Mouse (Mus musculus) heart, embryonic 13.5 days (tissue): ENCODE measurements around the gene Dlx3. TPM values are rescaled to one million over a fixed set of nuclear protein-coding genes. Genes with fewer than 3 reads are reported as not detected.
A peak's percentile ranks its signal among the peaks of the same experiment; 100 is the strongest.

Source experiments
- ATAC-seq: fragments of 200-750 bp; cut with Nextera tagmentation; 2 replicates; pipeline ENCODE4 v1.8.0; 2017; ENCODE audit warnings: moderate TSS enrichment; ENCODE audit not compliant: insufficient number of reproducible peaks, low FRiP score, low TSS enrichment; ENCODE audit errors: extremely low read depth
- H3K27ac ChIP-seq: fragments of 300-500 bp; sonication (generic); replicated peaks from 2 replicates; pipeline ENCODE4 v1.5.1; 2015; ENCODE audit warnings: moderate library complexity, mild to moderate bottlenecking, inconsistent platforms
- H3K27me3 ChIP-seq: fragments of 300-500 bp; sonication (generic); replicated peaks from 2 replicates; pipeline ENCODE4 v1.6.1; 2015; ENCODE audit warnings: mild to moderate bottlenecking, inconsistent platforms
- H3K36me3 ChIP-seq: fragments of 300-500 bp; sonication (generic); 2 replicates; pipeline ENCODE4 v1.6.1; 2015; ENCODE audit warnings: mild to moderate bottlenecking, inconsistent platforms
- H3K4me1 ChIP-seq: fragments of 300-500 bp; sonication (generic); 2 replicates; pipeline ENCODE4 v1.6.1; 2015; ENCODE audit warnings: inconsistent platforms
- H3K4me2 ChIP-seq: fragments of 300-500 bp; sonication (generic); 2 replicates; pipeline ENCODE4 v1.6.1; 2015; ENCODE audit warnings: inconsistent platforms, mild to moderate bottlenecking, moderate library complexity
- H3K4me3 ChIP-seq: fragments of 300-500 bp; sonication (generic); 2 replicates; pipeline ENCODE4 v1.5.1; 2015; ENCODE audit warnings: moderate library complexity, mild to moderate bottlenecking, inconsistent platforms
- H3K9ac ChIP-seq: fragments of 300-500 bp; sonication (generic); 2 replicates; pipeline ENCODE4 v1.6.1; 2015; ENCODE audit warnings: inconsistent platforms, mild to moderate bottlenecking, moderate library complexity
- H3K9me3 ChIP-seq: fragments of 300-500 bp; sonication (generic); 2 replicates; pipeline ENCODE4 v1.6.1; 2016; ENCODE audit warnings: inconsistent platforms
- WGBS: fragments of 180-500 bp; shearing (Covaris S2); methylation state at CpG from one replicate; pipeline ENCODE4 v1.1.7; 2015; ENCODE audit warnings: mixed read lengths; 5-methylcytosine and 5-hydroxymethylcytosine counted together
- polyA plus RNA-seq: library from polyadenylated mRNA; unstranded; fragments of >200 nt; fragmentation: Nextera tagmentation; extraction: Ambion mirVana; gene quantifications from 2 replicates; pipeline ENCODE4 v1.2.1, GENCODE M21; 2015

Dlx3 gene
- polyA plus RNA-seq, 1 experiment from 2014 or later: not detected

DNA sequence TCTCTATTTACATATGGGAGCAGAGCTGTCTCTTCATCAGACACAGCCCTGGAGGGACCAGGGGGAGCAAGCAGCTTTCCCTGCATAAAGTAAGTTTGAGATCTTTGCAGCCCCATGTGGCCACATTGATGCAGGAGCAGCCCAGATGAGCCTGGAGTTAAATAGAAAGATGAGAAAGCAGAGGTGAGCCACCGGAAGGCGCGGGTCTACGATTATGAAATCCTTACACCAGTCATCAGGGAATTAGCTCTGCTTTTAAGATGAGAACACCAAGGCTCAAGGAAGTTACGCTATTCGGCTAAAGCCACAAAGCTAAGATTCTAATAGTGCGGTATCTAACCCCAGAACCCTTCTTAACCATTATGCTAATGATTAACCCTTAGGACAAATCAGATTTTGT lies 42.0 kb upstream of the Dlx3 start:
- Histone ChIP-seq H3K4me2 (no peak overlapping the region), H3K9ac (no peak overlapping the region), H3K27me3 (peaks cover 37% of the 10 kb centered on the region), H3K36me3 (no peaks in the 10 kb centered on the region), H3K4me3 (no peak overlapping the region), H3K27ac (no peak overlapping the region), H3K9me3 (no peaks in the 10 kb centered on the region), H3K4me1 (peaks cover 72% of the 10 kb centered on the region)
- no peak for ATAC-seq
- WGBS: 70% methylated on average over 7 of the region's 7 CpGs

- ATAC-seq: no peak
- 20% methylated on average over 6 of the region's 6 CpGs for WGBS
- Histone ChIP-seq H3K27me3 (peaks cover 35% of the 10 kb centered on the region), H3K9ac (no peak overlapping the region), H3K4me3 (no peak overlapping the region), H3K27ac (peak overlapping the region; percentile 62), H3K9me3 (no peaks in the 10 kb centered on the region), H3K4me1 (peaks cover 58% of the 10 kb centered on the region), H3K36me3 (no peaks in the 10 kb centered on the region), H3K4me2 (peak overlapping the region; percentile 33)
Measured at GRCm38 (mm10) chr11:95079256-95079875, 40.6 kb upstream of the Dlx3 start.

DNA sequence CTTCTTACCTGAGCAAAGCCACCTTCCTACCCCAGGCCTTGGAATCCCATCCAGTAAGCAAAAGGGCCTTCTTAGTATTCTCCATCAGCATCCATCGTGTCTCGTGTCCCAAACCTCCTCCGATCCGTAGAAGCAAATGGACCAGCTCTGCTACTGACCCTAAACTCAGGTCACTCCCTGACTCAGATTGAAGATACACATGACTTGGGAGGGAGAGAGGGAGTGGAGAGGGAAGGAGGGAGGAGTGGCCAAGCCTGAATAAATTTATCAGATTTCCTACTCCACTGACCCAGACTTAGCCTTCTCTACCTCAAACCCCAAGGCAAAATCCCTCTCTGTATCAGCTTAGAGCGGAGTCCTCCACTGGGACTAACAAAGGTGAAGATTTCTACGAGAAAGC lies 39.1 kb upstream of the Dlx3 start:
- Histone ChIP-seq H3K27me3 (peaks cover 24% of the 10 kb centered on the region), H3K27ac (no peak overlapping the region)
- WGBS: 81% methylated on average over 6 of the region's 6 CpGs

DNA sequence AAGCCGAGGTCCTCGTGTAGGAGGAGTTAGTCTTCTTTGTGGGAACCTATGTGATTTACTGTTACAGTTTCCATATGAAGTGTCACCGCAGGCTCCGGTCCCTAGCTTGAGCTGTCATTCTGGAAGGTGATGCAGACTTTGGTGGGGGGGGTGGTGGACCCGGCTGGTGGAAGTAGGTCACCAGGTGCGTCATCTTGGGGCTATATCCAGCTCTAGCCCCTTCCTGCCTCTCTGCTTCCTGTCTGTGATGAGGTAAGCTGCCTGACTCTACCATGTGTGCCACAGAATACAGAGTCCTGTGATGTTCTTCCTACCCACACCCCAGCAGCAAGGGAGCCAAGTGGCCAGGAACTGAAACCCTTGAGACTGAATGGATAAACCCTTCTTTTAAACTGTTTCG lies 37.0 kb upstream of the Dlx3 start:
- no peaks in the 10 kb centered on the region for H3K9me3 ChIP-seq
- H3K27ac ChIP-seq: no peak overlapping the region
- peaks cover 9% of the 10 kb centered on the region for H3K27me3 ChIP-seq
- no peaks in the 10 kb centered on the region for H3K36me3 ChIP-seq
- no peak overlapping the region for H3K9ac ChIP-seq
- H3K4me1 ChIP-seq: peaks cover 58% of the 10 kb centered on the region
- no peak overlapping the region for H3K4me3 ChIP-seq
- no peak overlapping the region for H3K4me2 ChIP-seq
- no peak for ATAC-seq
- WGBS: 73% methylated on average over 7 of the region's 7 CpGs

More for the DNA sequence above, 39.1 kb upstream of the Dlx3 start:
- Histone ChIP-seq H3K36me3 (no peaks in the 10 kb centered on the region), H3K4me1 (peaks cover 53% of the 10 kb centered on the region), H3K9ac (no peak overlapping the region), H3K9me3 (no peaks in the 10 kb centered on the region), H3K4me2 (no peak overlapping the region), H3K4me3 (no peak overlapping the region)
- no peak for ATAC-seq

DNA sequence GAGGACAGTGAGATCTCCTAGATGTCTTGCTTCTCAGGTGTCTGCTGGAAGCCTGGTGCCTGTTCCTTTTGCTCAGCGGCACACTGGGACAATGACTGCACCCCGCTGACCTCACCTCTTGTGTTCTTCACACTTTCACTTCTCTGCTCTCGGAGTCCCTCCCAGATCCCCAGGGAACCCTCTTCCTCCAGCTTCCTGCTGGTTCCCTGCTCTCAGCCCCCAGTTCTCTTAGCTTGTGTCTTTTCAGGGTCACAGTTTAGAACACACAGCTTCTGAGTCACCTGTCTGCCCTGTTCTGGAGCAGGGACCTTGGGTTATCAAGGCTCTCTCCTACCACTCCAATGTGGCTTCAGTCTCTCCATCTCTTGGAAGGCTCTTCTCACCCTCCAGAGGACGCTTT lies 35.7 kb upstream of the Dlx3 start:
- H3K4me3 ChIP-seq: no peak overlapping the region
- no peaks in the 10 kb centered on the region; the same call in 1 of the 2 replicates for H3K27me3 ChIP-seq
- H3K9ac ChIP-seq: 0 out of 2 replicates have a peak overlapping the region, but pooled peaks have one; percentile 24
- no peak overlapping the region for H3K4me2 ChIP-seq
- H3K36me3 ChIP-seq: no peaks in the 10 kb centered on the region
- H3K27ac ChIP-seq: no peak overlapping the region
- no peaks in the 10 kb centered on the region for H3K9me3 ChIP-seq
- WGBS: 29% methylated on average over 4 of the region's 4 CpGs
- ATAC-seq: no peak
- H3K4me1 ChIP-seq: peaks cover 58% of the 10 kb centered on the region

DNA sequence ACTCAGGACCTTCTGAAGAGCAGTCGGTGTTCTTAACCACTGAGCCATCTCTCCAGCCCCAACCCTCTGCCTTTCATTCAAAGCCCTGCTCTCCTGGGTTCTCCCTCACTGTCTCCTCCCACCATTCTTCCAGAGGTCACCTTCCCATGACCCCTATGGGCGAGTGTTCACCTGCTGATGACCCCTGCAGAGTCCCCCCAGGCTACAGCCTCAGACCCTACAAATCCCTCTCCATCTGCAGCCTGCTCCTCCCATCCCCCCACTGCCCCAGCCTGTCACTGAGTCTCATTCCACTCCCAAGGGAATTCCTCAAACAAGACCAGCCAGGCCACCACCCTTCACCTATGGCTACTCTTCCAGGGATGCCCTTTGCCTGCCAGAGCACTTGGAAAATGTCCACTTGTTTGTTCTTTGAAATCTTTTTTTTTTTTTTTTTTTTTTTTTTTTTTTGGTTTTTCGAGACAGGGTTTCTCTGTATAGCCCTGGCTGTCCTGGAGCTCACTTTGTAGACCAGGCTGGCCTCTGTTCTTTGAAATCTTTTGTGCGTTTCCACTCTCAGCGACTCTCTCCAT lies 35.0 kb upstream of the Dlx3 start:
- Histone ChIP-seq H3K27ac (no peak overlapping the region), H3K27me3 (no peaks in the 10 kb centered on the region; the same call in 1 of the 2 replicates), H3K4me1 (peaks cover 55% of the 10 kb centered on the region), H3K4me2 (no peak overlapping the region), H3K4me3 (no peak overlapping the region), H3K36me3 (no peaks in the 10 kb centered on the region), H3K9me3 (no peaks in the 10 kb centered on the region), H3K9ac (no peak overlapping the region)
- no peak for ATAC-seq
- 45% methylated on average over 5 of the region's 5 CpGs for WGBS

GRCm38 (mm10) chr11:95085710-95086109 lies 34.2 kb upstream of the Dlx3 start:
- Histone ChIP-seq H3K9me3 (no peaks in the 10 kb centered on the region), H3K4me3 (no peak overlapping the region), H3K36me3 (no peaks in the 10 kb centered on the region), H3K27me3 (no peaks in the 10 kb centered on the region; the same call in 1 of the 2 replicates), H3K9ac (peak overlapping the region; percentile 6; the same call in 1 of the 2 replicates), H3K27ac (peak overlapping the region; percentile 15; the same call in 1 of the 2 replicates), H3K4me1 (peaks cover 46% of the 10 kb centered on the region), H3K4me2 (no peak overlapping the region)
- WGBS: 15% methylated on average over 5 of the region's 5 CpGs
- ATAC-seq: no peak

GRCm38 (mm10) chr11:95086229-95086628 lies 33.7 kb upstream of the Dlx3 start:
- Histone ChIP-seq H3K9ac (peak overlapping the region; percentile 6; the same call in 1 of the 2 replicates), H3K27ac (peak overlapping the region; percentile 15; the same call in 1 of the 2 replicates), H3K9me3 (no peaks in the 10 kb centered on the region), H3K4me3 (no peak overlapping the region), H3K36me3 (no peaks in the 10 kb centered on the region), H3K27me3 (no peaks in the 10 kb centered on the region; the same call in 1 of the 2 replicates), H3K4me1 (peaks cover 43% of the 10 kb centered on the region), H3K4me2 (no peak overlapping the region)
- no peak for ATAC-seq
- 54% methylated on average over 5 of the region's 5 CpGs for WGBS

GRCm38 (mm10) chr11:95087301-95088228 lies 32.4 kb upstream of the Dlx3 start:
- no peak for ATAC-seq
- Histone ChIP-seq H3K27ac (no peak overlapping the region; the same call in 1 of the 2 replicates), H3K4me1 (peaks cover 43% of the 10 kb centered on the region), H3K9me3 (no peaks in the 10 kb centered on the region), H3K4me2 (no peak overlapping the region), H3K27me3 (no peaks in the 10 kb centered on the region; the same call in 1 of the 2 replicates), H3K9ac (peak overlapping the region; percentile 44; the same call in 1 of the 2 replicates), H3K36me3 (no peaks in the 10 kb centered on the region), H3K4me3 (no peak overlapping the region)
- WGBS: 39% methylated on average over 17 of the region's 17 CpGs

- no peak overlapping the region for H3K9ac ChIP-seq
- peaks cover 50% of the 10 kb centered on the region for H3K4me1 ChIP-seq
- no peaks in the 10 kb centered on the region for H3K36me3 ChIP-seq
- H3K27ac ChIP-seq: no peak overlapping the region; the same call in 1 of the 2 replicates
- no peak overlapping the region for H3K4me2 ChIP-seq
- WGBS: 50% methylated on average over 7 of the region's 7 CpGs
- H3K4me3 ChIP-seq: no peak overlapping the region
- ATAC-seq: no peak
- H3K27me3 ChIP-seq: no peaks in the 10 kb centered on the region; the same call in 1 of the 2 replicates
- no peaks in the 10 kb centered on the region for H3K9me3 ChIP-seq
Measured at GRCm38 (mm10) chr11:95088286-95088685, 31.6 kb upstream of the Dlx3 start.
